Mouse (Mus musculus) hindbrain, embryonic 11.5 days (tissue): ENCODE results near the gene Psmc4. TPM values are rescaled to one million over a fixed set of nuclear protein-coding genes. Genes with fewer than 3 reads are reported as not detected.
A peak's percentile ranks its signal among the peaks of the same experiment; 100 is the strongest.

ENCODE experiments used
- ATAC-seq: fragments of 200-750 bp; cut with Nextera tagmentation; 2 replicates; pipeline ENCODE4 v1.8.0; 2017; ENCODE audit warnings: mild to moderate bottlenecking, moderate TSS enrichment, moderate library complexity; ENCODE audit not compliant: low FRiP score
- DNase-seq: peaks from one replicate; pipeline ENCODE4 v3.0.0-alpha.2; 2015; ENCODE audit warnings: low spot score
- H3K27ac ChIP-seq: fragments of 300-500 bp; sonication (generic); 2 replicates; pipeline ENCODE4 v1.5.1; 2014; ENCODE audit warnings: mild to moderate bottlenecking, low read depth, low read length
- H3K27me3 ChIP-seq: fragments of 300-500 bp; sonication (generic); 2 replicates; pipeline ENCODE4 v1.6.1; 2014; ENCODE audit warnings: mild to moderate bottlenecking, low read length, moderate library complexity, mixed read lengths; ENCODE audit not compliant: control insufficient read depth, insufficient read depth
- H3K36me3 ChIP-seq: fragments of 300-500 bp; sonication (generic); 2 replicates; pipeline ENCODE4 v1.6.1; 2014; ENCODE audit warnings: mild to moderate bottlenecking, low read length, moderate library complexity, mixed read lengths; ENCODE audit not compliant: control insufficient read depth, insufficient read depth
- H3K4me1 ChIP-seq: fragments of 300-500 bp; sonication (generic); replicated peaks from 2 replicates; pipeline ENCODE4 v1.6.1; 2014; ENCODE audit warnings: low read length, mixed read lengths; ENCODE audit not compliant: control insufficient read depth, insufficient read depth
- H3K4me2 ChIP-seq: fragments of 300-500 bp; sonication (generic); replicated peaks from 2 replicates; pipeline ENCODE4 v1.6.1; 2014; ENCODE audit warnings: mild to moderate bottlenecking, low read depth, low read length
- H3K4me3 ChIP-seq: fragments of 300-500 bp; sonication (generic); 2 replicates; pipeline ENCODE4 v1.5.1; 2014; ENCODE audit warnings: low read depth, low read length
- H3K9ac ChIP-seq: fragments of 300-500 bp; sonication (generic); 2 replicates; pipeline ENCODE4 v1.6.1; 2014; ENCODE audit warnings: low read depth, low read length
- H3K9me3 ChIP-seq: fragments of 300-500 bp; sonication (generic); 2 replicates; pipeline ENCODE4 v1.6.1; 2016; ENCODE audit warnings: low read length; ENCODE audit not compliant: control insufficient read depth
- WGBS: fragments of 180-500 bp; shearing (Covaris S2); extraction: QIAGEN DNeasy Blood & Tissue Kit; methylation state at CpG from one replicate; pipeline ENCODE4 v1.1.7; 2014; 5-methylcytosine and 5-hydroxymethylcytosine counted together
- polyA plus RNA-seq: library from polyadenylated mRNA; unstranded; fragments of >200 nt; fragmentation: Nextera tagmentation; extraction: Ambion mirVana; gene quantifications from 2 replicates; pipeline ENCODE4 v1.2.1, GENCODE M21; 2014

The Psmc4 gene
- polyA plus RNA-seq, 1 experiment from 2014 or later: 415 TPM

GRCm38 (mm10) chr7:28059972-28060371, 10.1 kb upstream of the Psmc4 start:
- H3K9ac ChIP-seq: no peak overlapping the region
- no peak for DNase-seq
- ATAC-seq: no peak
- H3K36me3 ChIP-seq: no peaks in the 10 kb centered on the region
- H3K27me3 ChIP-seq: no peaks in the 10 kb centered on the region
- no peak overlapping the region for H3K4me3 ChIP-seq
- H3K4me1 ChIP-seq: no peaks in the 10 kb centered on the region
- H3K9me3 ChIP-seq: no peaks in the 10 kb centered on the region
- H3K27ac ChIP-seq: no peak overlapping the region
- WGBS: 86% methylated on average over 1 of the region's 1 CpGs
- no peak overlapping the region for H3K4me2 ChIP-seq

DNA sequence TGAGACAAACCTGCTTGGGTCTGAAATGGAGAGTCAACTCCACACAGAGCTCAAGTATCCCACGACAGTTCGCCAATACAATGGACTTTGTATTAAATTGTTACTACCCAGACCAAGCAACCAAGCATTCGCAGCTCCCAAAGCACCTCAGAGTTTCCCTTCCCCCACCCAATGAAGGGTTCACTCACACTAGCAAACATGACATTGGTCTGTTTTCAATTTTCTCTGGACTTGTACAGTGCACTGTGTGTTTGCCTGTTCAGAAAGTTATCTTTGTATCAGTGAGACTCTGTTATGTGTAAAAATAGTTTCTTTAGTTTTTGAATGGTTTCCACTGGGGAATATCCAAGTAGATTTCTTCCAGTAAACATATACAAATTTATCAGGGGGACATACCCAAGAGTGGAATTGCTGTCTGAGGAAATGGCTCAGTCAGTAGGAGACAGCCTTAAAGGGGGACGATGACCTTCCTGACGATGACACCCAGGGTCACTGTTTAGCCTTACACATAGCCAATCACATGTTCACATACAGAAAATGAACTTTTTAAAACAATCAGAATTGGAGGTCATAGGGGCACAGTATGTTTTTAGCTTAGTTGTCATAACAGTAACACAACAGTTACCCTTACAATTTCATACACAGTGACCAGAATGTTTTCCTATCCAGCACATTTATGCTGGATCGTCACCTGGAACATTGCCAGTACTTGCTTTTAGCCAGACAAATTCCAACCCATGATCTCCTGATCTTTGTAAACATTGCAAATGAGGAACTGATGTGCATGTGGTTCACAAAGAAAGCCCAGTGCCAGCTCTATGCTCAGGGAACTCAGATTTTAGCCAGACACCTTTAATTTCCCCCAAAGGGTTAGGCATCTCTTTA, 3.4 kb upstream of the Psmc4 start:
- peaks cover under 1% of the 10 kb centered on the region for H3K36me3 ChIP-seq
- ATAC-seq (no peak), DNase-seq (no peak)
- 83% methylated on average over 6 of the region's 6 CpGs for WGBS
- H3K4me1 ChIP-seq: peaks cover 3% of the 10 kb centered on the region; the same call in 1 of the 2 replicates
- H3K4me2 ChIP-seq: no peak overlapping the region
- H3K27ac ChIP-seq: no peak overlapping the region
- no peak overlapping the region for H3K9ac ChIP-seq
- no peaks in the 10 kb centered on the region for H3K9me3 ChIP-seq
- no peaks in the 10 kb centered on the region for H3K27me3 ChIP-seq
- no peak overlapping the region for H3K4me3 ChIP-seq

- Histone ChIP-seq H3K4me2 (no peak overlapping the region), H3K36me3 (peaks cover 7% of the 10 kb centered on the region), H3K27ac (no peak overlapping the region), H3K4me3 (no peak overlapping the region), H3K9me3 (no peaks in the 10 kb centered on the region), H3K9ac (0 out of 2 replicates have a peak overlapping the region, but pooled peaks have one; percentile 20), H3K27me3 (no peaks in the 10 kb centered on the region), H3K4me1 (peaks cover 3% of the 10 kb centered on the region; the same call in 1 of the 2 replicates)
- DNase-seq (peak; percentile 1), ATAC-seq (peak; percentile 22; the same call in 1 of the 2 replicates)
- WGBS: 57% methylated on average over 17 of the region's 17 CpGs
These were observed 683 bp upstream of the Psmc4 start for GRCm38 (mm10) chr7:28050584-28050983.

DNA sequence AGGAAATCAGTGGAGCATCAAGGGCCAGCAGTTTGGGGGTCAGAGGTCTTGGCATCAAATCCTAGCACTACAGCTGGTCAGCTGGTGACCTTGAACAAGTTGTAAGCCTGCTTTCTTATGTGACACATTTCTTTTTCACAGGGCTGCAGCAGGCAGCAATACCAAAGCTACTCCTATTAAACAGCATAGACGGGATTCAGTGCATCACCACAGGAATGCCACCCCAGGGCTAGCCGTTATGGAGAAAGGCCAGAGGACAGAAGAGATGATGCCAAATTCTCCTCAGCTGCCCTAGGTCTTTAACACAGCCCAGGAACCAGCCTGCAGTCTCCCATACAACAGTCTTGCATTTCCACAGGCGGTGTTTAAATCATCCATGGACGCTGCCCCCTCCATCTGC, 5.4 kb downstream of the Psmc4 start:
- H3K9me3 ChIP-seq: no peaks in the 10 kb centered on the region
- H3K4me2 ChIP-seq: no peak overlapping the region
- DNase-seq: no peak
- no peak overlapping the region for H3K4me3 ChIP-seq
- ATAC-seq: no peak
- H3K4me1 ChIP-seq: peaks cover 3% of the 10 kb centered on the region; the same call in 1 of the 2 replicates
- no peak overlapping the region for H3K27ac ChIP-seq
- peaks cover 22% of the 10 kb centered on the region for H3K36me3 ChIP-seq
- WGBS: 93% methylated on average over 4 of the region's 4 CpGs
- no peak overlapping the region for H3K9ac ChIP-seq
- H3K27me3 ChIP-seq: no peaks in the 10 kb centered on the region

DNA sequence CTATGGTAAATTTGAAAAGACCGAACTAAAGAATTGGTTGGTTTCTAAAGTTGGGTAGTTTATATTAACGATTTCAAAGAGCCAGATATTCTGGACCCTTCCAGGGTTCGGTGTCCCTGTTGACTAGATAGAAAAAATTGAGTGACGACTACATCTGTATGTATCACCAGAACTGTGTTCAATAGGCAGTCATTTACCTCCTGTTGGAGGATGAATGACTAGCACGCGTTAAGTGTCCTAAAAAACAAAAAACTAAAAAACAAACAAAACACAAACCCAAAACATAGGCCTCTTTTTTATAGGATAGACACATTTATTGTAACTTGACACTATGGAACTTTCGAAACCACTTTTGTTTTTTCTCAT, 35.5 kb downstream of the Psmc4 start:
- WGBS: 24% methylated on average over 7 of the region's 7 CpGs
- H3K27ac ChIP-seq: no peak overlapping the region
- H3K36me3 ChIP-seq: no peaks in the 10 kb centered on the region
- H3K4me3 ChIP-seq: peak overlapping the region; percentile 79
- H3K27me3 ChIP-seq: no peaks in the 10 kb centered on the region
- peak; percentile 56 for ATAC-seq
- H3K9me3 ChIP-seq: no peaks in the 10 kb centered on the region
- no peak for DNase-seq
- no peaks in the 10 kb centered on the region for H3K4me1 ChIP-seq
- peak overlapping the region; percentile 91 for H3K9ac ChIP-seq
- H3K4me2 ChIP-seq: peak overlapping the region; percentile 87

DNA sequence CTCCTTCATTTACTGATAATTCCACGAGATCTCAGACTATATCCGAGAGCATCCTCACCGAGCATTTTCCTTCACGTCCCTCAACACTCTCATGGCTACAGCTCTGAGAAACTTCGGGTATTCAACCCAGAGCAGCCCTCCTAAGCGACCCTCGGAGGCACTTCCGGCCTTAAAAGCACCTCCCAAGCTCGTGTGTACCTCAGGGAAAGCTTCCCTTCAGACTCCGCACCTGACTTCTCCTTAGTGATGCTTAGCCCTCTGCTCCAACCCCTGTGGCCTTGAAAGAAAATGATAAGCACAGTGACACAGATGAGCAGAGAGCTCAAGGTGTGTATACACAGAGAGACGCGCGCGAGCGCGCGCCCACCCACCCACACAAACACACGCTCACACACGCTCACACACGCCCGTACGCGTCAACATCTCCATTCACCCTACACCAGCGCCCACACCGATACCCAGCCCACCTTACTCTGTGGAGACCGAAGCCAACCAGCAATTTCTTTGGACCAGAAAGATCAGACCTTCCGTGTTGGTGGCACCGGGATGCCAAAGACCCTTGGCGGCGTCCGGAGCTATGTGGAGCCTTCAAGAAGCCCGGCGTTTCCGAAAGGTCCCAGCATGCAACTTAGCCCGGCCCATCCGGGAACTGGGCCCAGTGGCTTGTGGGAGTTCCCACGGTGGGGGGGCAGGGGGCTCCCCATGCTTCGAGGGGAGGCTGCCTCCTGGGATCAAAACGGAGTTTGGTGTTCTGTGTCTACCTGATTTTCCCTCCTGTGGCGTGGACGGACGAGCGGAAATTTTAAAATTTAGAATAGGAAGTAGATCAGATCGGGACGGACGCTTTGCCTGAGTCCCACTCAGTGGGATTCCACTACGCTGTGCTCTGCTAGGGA, 36.1 kb downstream of the Psmc4 start, which contains the start of gene Zfp850:
Zfp850 (minus strand) TSS at position 567 of the 896 bp plus-strand sequence.
- ATAC-seq: peak; percentile 95

DNA sequence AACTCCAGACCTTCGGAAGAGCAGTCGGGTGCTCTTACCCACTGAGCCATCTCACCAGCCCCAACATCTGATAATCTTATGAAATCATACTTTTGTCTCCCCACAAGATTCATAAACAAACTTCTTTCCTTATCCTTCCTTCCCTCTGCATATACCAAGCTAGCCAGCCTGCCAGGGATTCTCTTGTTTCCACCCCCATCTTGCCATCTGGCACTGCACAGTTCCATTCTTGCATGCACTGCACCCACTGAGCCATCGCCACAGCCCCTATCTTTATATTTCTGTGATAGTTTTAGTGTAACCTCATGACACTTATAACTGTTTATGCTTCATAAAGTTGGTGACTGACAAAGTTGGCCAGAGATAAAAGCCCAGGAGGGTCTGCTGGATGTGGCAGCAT, 39.6 kb downstream of the Psmc4 start:
- DNase-seq (no peak), ATAC-seq (no peak)
- H3K4me2 ChIP-seq: no peak overlapping the region
- H3K27ac ChIP-seq: no peak overlapping the region
- no peak overlapping the region for H3K4me3 ChIP-seq
- H3K9me3 ChIP-seq: no peaks in the 10 kb centered on the region
- H3K36me3 ChIP-seq: no peaks in the 10 kb centered on the region
- H3K4me1 ChIP-seq: no peaks in the 10 kb centered on the region
- H3K27me3 ChIP-seq: no peaks in the 10 kb centered on the region
- no peak overlapping the region for H3K9ac ChIP-seq
- WGBS: 91% methylated on average over 3 of the region's 3 CpGs

More for the DNA sequence above, 36.1 kb downstream of the Psmc4 start, which contains the start of gene Zfp850:
- H3K4me1 ChIP-seq: no peaks in the 10 kb centered on the region
- H3K9ac ChIP-seq: peak within 1 kb of the TSS; percentile 91
- 1% methylated on average over 47 of the region's 47 CpGs for WGBS
- H3K36me3 ChIP-seq: no peaks in the 10 kb centered on the region
- peak; percentile 86 for DNase-seq
- H3K9me3 ChIP-seq: no peaks in the 10 kb centered on the region
- H3K4me2 ChIP-seq: peak within 1 kb of the TSS; percentile 87
- H3K27me3 ChIP-seq: no peaks in the 10 kb centered on the region
- H3K27ac ChIP-seq: 0 out of 2 replicates have a peak within 1 kb of the TSS, but pooled peaks have one; percentile 24
- H3K4me3 ChIP-seq: peak within 1 kb of the TSS; percentile 79
